Mouse (Mus musculus) megakaryocyte-erythroid progenitor cell, adult 5-6 weeks (primary cell): ENCODE data around the gene Ovch2. TPM values are rescaled to one million over a fixed set of nuclear protein-coding genes. Genes with fewer than 3 reads are reported as not detected.

ENCODE experiments used
- ATAC-seq: replicated peaks from 2 replicates; pipeline ENCODE4 v1.8.0; 2016; ENCODE audit warnings: mild to moderate bottlenecking, inconsistent platforms; ENCODE audit not compliant: severe bottlenecking, poor library complexity, low FRiP score, low TSS enrichment
- total RNA-seq, 2 experiments: library from RNA; stranded (forward) in 1 of 2; stranded (reverse) in 1 of 2; fragments of 200-1000, 215-1000 nt in 1 of 2; fragments of >200 nt in 1 of 2; fragmentation: Nextera tagmentation in 1 of 2; gene quantifications; 2 replicates each; pipeline ENCODE4 v1.2.3; 2014 to 2017

Ovch2 gene
- total RNA-seq, 2 experiments from 2014 or later, result not detected

DNA sequence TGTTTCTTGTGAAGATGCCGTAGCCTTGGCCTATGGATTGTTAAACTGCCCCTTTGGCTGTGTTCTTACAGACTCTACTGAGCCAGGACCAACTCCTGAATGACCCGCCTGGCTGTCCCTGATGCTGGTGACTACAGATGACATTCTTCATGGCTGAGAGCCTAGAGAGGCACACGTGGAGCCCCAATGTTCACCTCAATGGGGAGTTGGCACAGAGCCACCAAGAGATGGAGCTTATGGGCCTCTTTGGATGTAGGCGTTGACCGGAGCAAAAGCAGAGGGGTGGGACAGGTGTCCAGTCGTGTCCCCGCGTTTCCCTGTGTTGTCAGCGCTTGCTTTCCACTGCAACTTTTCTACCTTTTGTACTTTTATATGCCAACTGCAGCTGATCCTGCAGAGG lies 53.5 kb downstream of the Ovch2 start:
- no peak for ATAC-seq

GRCm38 (mm10) chr7:107746036-107746435 lies 55.0 kb downstream of the Ovch2 start:
- no peak for ATAC-seq

GRCm38 (mm10) chr7:107745111-107745510 lies 55.9 kb downstream of the Ovch2 start:
- no peak for ATAC-seq

- no peak for ATAC-seq
Measured at GRCm38 (mm10) chr7:107744454-107744853, 56.6 kb downstream of the Ovch2 start.

- no peak for ATAC-seq
Measured at GRCm38 (mm10) chr7:107742963-107743465, 58.0 kb downstream of the Ovch2 start.

GRCm38 (mm10) chr7:107738726-107739125 lies 62.3 kb downstream of the Ovch2 start:
- peak; percentile 59; the same call in 1 of the 2 replicates for ATAC-seq

DNA sequence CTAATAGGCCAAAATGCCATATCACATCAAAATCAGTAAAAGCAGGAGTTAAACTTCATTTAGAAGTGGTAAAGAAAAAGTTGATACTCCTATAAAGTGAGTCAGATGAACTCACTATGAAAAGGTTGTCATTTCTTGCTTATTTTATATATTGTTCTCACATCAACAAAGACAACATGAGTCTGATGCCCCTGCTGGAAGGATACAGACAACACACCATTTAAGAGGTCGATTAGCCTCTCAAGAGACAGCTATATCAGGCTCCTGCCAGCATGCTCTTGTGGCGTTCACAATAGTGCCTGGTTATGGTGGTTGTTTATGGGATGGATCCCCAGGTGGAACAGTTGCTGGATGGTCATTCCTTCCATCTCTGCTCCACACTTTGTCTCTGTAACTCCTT lies 67.8 kb downstream of the Ovch2 start:
- ATAC-seq, result peak; percentile 77; the same call in 1 of the 2 replicates

Other genes starting within 250 kb of the Ovch2 start
- not detected in 2 replicates for gene Olfml1, start 233.8 kb downstream of the Ovch2 start, total RNA-seq (2014; fragmentation: Nextera tagmentation)
- gene Olfml1, start 233.8 kb downstream of the Ovch2 start, total RNA-seq (2017), result not detected in 2 replicates
- gene Ppfibp2, start 206.0 kb downstream of the Ovch2 start, total RNA-seq (2014; fragmentation: Nextera tagmentation), result 0.66 and 1.5 TPM in 2 replicates
- gene Ppfibp2, start 206.0 kb downstream of the Ovch2 start, total RNA-seq (2017), result 1.0 and 3.6 TPM in 2 replicates
- gene 5330417H12Rik, start 176.0 kb downstream of the Ovch2 start, total RNA-seq (2014; fragmentation: Nextera tagmentation), result not detected in 2 replicates
- not detected in 2 replicates for gene 5330417H12Rik, start 176.0 kb downstream of the Ovch2 start, total RNA-seq (2017)
- gene Cyb5r2, start 43.2 kb downstream of the Ovch2 start, total RNA-seq (2014; fragmentation: Nextera tagmentation), result not detected in 2 replicates
- not detected in 2 replicates for gene Cyb5r2, start 43.2 kb downstream of the Ovch2 start, total RNA-seq (2017)
- not detected in 2 replicates for gene Olfr467, start 11.1 kb upstream of the Ovch2 start, total RNA-seq (2014; fragmentation: Nextera tagmentation)
- gene Olfr467, start 11.1 kb upstream of the Ovch2 start, total RNA-seq (2017), result not detected in 2 replicates
- not detected in 2 replicates for gene Olfr469, start 24.3 kb upstream of the Ovch2 start, total RNA-seq (2014; fragmentation: Nextera tagmentation)
- not detected in 2 replicates for gene Olfr469, start 24.3 kb upstream of the Ovch2 start, total RNA-seq (2017)
- gene Olfr470, start 46.3 kb upstream of the Ovch2 start, total RNA-seq (2014; fragmentation: Nextera tagmentation), result not detected in 2 replicates
- gene Olfr470, start 46.3 kb upstream of the Ovch2 start, total RNA-seq (2017), result not detected in 2 replicates
- gene Olfr472, start 96.7 kb upstream of the Ovch2 start, total RNA-seq (2014; fragmentation: Nextera tagmentation), result not detected in 2 replicates
- gene Olfr472, start 96.7 kb upstream of the Ovch2 start, total RNA-seq (2017), result not detected in 2 replicates
- not detected in 2 replicates for gene Olfr473, start 129.2 kb upstream of the Ovch2 start, total RNA-seq (2014; fragmentation: Nextera tagmentation)
- gene Olfr473, start 129.2 kb upstream of the Ovch2 start, total RNA-seq (2017), result not detected in 2 replicates
- not detected in 2 replicates for gene Olfr474, start 153.4 kb upstream of the Ovch2 start, total RNA-seq (2014; fragmentation: Nextera tagmentation)
- not detected in 2 replicates for gene Olfr474, start 153.4 kb upstream of the Ovch2 start, total RNA-seq (2017)
- not detected in 2 replicates for gene Olfr476, start 163.6 kb upstream of the Ovch2 start, total RNA-seq (2014; fragmentation: Nextera tagmentation)
- not detected in 2 replicates for gene Olfr476, start 163.6 kb upstream of the Ovch2 start, total RNA-seq (2017)
- not detected in 2 replicates for gene Olfr477, start 185.5 kb upstream of the Ovch2 start, total RNA-seq (2014; fragmentation: Nextera tagmentation)
- gene Olfr477, start 185.5 kb upstream of the Ovch2 start, total RNA-seq (2017), result not detected in 2 replicates
- not detected in 2 replicates for gene Olfr478, start 232.8 kb upstream of the Ovch2 start, total RNA-seq (2014; fragmentation: Nextera tagmentation)
- not detected in 2 replicates for gene Olfr478, start 232.8 kb upstream of the Ovch2 start, total RNA-seq (2017)
- not detected in 2 replicates for gene Olfr479, start 249.5 kb upstream of the Ovch2 start, total RNA-seq (2014; fragmentation: Nextera tagmentation)
- not detected in 2 replicates for gene Olfr479, start 249.5 kb upstream of the Ovch2 start, total RNA-seq (2017)